In genomic region chr16:16865696-16866561, GRCm38 (mm10) we compare ENCODE assay signal across 9 mouse cellular contexts. TPM values are rescaled to one million over a fixed set of nuclear protein-coding genes. Genes with fewer than 3 reads are reported as not detected.
DNase-seq lines count a peak whose midpoint lies in the region; ATAC-seq and TF ChIP-seq lines count a peak whose summit lies in the region.
"Had no signal": no experiment of that assay in that cellular context is flagged by ENCODE, and none has a peak within 500 bp of the region (broad histone marks: within the 10 kb centered on the region; RNA-seq: fewer than 3 reads in every experiment).

No protein-coding gene starts in this region.

- TF ChIP-seq CTCF in lung, embryonic 14.5 days (IDR thresholded peaks at IDR 0.05; ENCODE audit: low read depth): no peak

- H3K4me3 ChIP-seq in lung, embryonic 14.5 days (ENCODE audit: low read depth, low read length): no peak overlapping the region
- no peak overlapping the region for H3K4me3 ChIP-seq in hindbrain, embryonic 11.5 days (ENCODE audit: low read depth, low read length)
- no peak overlapping the region for H3K4me3 ChIP-seq in hindbrain, embryonic 14.5 days (replicated peaks; ENCODE audit: low read length)

- H3K9ac ChIP-seq in lung, embryonic 14.5 days: no peak overlapping the region
- no peak overlapping the region for H3K9ac ChIP-seq in hindbrain, embryonic 11.5 days (ENCODE audit: low read depth, low read length)
- no peak overlapping the region for H3K9ac ChIP-seq in hindbrain, embryonic 14.5 days

- ATAC-seq in lung, embryonic 14.5 days (ENCODE audit: insufficient read depth): no peak
- ATAC-seq in hindbrain, embryonic 11.5 days (ENCODE audit: low FRiP score): no peak
- no peak for ATAC-seq in hindbrain, embryonic 14.5 days (ENCODE audit: low FRiP score)
- ATAC-seq in megakaryocyte, adult 5-6 weeks (ENCODE audit: poor library complexity, severe bottlenecking): no peak

- 37% methylated on average over 5 of the region's 5 CpGs for WGBS in lung, embryonic 14.5 days
- 63% methylated on average over 4 of the region's 5 CpGs for WGBS in hindbrain, embryonic 11.5 days
- WGBS in hindbrain, embryonic 14.5 days: 66% methylated on average over 4 of the region's 5 CpGs

- no peak overlapping the region for H3K4me2 ChIP-seq in lung, embryonic 14.5 days
- no peak overlapping the region for H3K4me2 ChIP-seq in hindbrain, embryonic 11.5 days (replicated peaks; ENCODE audit: low read depth, low read length)
- no peak overlapping the region for H3K4me2 ChIP-seq in hindbrain, embryonic 14.5 days (replicated peaks)

- DNase-seq in 416B (ENCODE audit: low read depth) (peak; percentile 61), R1 (ENCODE audit: low read depth, low spot score) (peak; percentile 99)
- DNase-seq in heart, postnatal 10 days: peak; percentile 22 to 35
- DNase-seq in lung, embryonic 14.5 days: peak; percentile 37
- no peak for DNase-seq in hindbrain, embryonic 11.5 days (ENCODE audit: low spot score)
- no peak for DNase-seq in hindbrain, embryonic 14.5 days (ENCODE audit: low spot score)
- DNase-seq in left cerebral cortex, adult 18-20 months (ENCODE audit: low spot score in 2 of 2): no peak

- peak overlapping the region; percentile 55 for H3K27ac ChIP-seq in lung, embryonic 14.5 days (ENCODE audit: low read depth)
- H3K27ac ChIP-seq in hindbrain, embryonic 11.5 days (ENCODE audit: low read depth, low read length): no peak overlapping the region
- no peak overlapping the region for H3K27ac ChIP-seq in hindbrain, embryonic 14.5 days

- H3K27me3 ChIP-seq in lung, embryonic 14.5 days (ENCODE audit: insufficient read depth, low read length): no peaks in the 10 kb centered on the region
- H3K27me3 ChIP-seq in hindbrain, embryonic 11.5 days (ENCODE audit: control insufficient read depth, insufficient read depth, low read length): no peaks in the 10 kb centered on the region
- no peaks in the 10 kb centered on the region for H3K27me3 ChIP-seq in hindbrain, embryonic 14.5 days (ENCODE audit: control insufficient read depth, insufficient read depth, low read length)

- no peaks in the 10 kb centered on the region for H3K4me1 ChIP-seq in lung, embryonic 14.5 days (ENCODE audit: insufficient read depth)
- no peaks in the 10 kb centered on the region for H3K4me1 ChIP-seq in hindbrain, embryonic 11.5 days (replicated peaks; ENCODE audit: control insufficient read depth, insufficient read depth, low read length)
- H3K4me1 ChIP-seq in hindbrain, embryonic 14.5 days (replicated peaks; ENCODE audit: control insufficient read depth, insufficient read depth, low read length): no peaks in the 10 kb centered on the region

- no peaks in the 10 kb centered on the region for H3K9me3 ChIP-seq in lung, embryonic 14.5 days (ENCODE audit: low read depth, low read length)
- no peaks in the 10 kb centered on the region for H3K9me3 ChIP-seq in hindbrain, embryonic 11.5 days (ENCODE audit: control insufficient read depth, low read length)
- H3K9me3 ChIP-seq in hindbrain, embryonic 14.5 days (ENCODE audit: control insufficient read depth, low read length): no peaks in the 10 kb centered on the region

- intact Hi-C loops in heart, postnatal 10 days (cut with DNase I): no loop called here

- H3K36me3 ChIP-seq in lung, embryonic 14.5 days (ENCODE audit: insufficient read depth): no peaks in the 10 kb centered on the region
- H3K36me3 ChIP-seq in hindbrain, embryonic 11.5 days (ENCODE audit: control insufficient read depth, insufficient read depth, low read length): no peaks in the 10 kb centered on the region
- no peaks in the 10 kb centered on the region for H3K36me3 ChIP-seq in hindbrain, embryonic 14.5 days (replicated peaks; ENCODE audit: control insufficient read depth, insufficient read depth)

RNA-seq across cellular contexts. Expression of gene Igll1, which starts 2.1 kb away (rescaled TPM):
- total RNA-seq in heart, postnatal 10 days (2021): not detected
- polyA plus RNA-seq in lung, embryonic 14.5 days (2014; fragmentation: Nextera tagmentation; extraction: Ambion mirVana): 0.30 TPM in 1 of 2 replicates, not detected in the other
- polyA plus RNA-seq in hindbrain, embryonic 11.5 days (2014; fragmentation: Nextera tagmentation; extraction: Ambion mirVana): not detected in 2 replicates
- not detected in 2 replicates for polyA plus RNA-seq in hindbrain, embryonic 14.5 days (2014; fragmentation: Nextera tagmentation; extraction: Ambion mirVana)
- not detected for total RNA-seq in left cerebral cortex, adult 18-20 months (2021)
- total RNA-seq in megakaryocyte, adult 5-6 weeks (2015): 1.3 TPM in 1 of 2 replicates, not detected in the other
- total RNA-seq in megakaryocyte, adult 5-6 weeks (2017): 0.45 and 0.51 TPM in 2 replicates
- total RNA-seq: gastrocnemius, postnatal 4 days had no signal

RNA-seq across cellular contexts. Expression of gene Top3b, which starts 4.6 kb away (rescaled TPM):
- total RNA-seq in heart, postnatal 10 days (2021): 10 to 100 TPM; 39.6 to 42.8 TPM
- 68.9 and 76.9 TPM in 2 replicates for polyA plus RNA-seq in lung, embryonic 14.5 days (2014; fragmentation: Nextera tagmentation; extraction: Ambion mirVana)
- polyA plus RNA-seq in hindbrain, embryonic 11.5 days (2014; fragmentation: Nextera tagmentation; extraction: Ambion mirVana): 56.9 and 57.9 TPM in 2 replicates
- polyA plus RNA-seq in hindbrain, embryonic 14.5 days (2014; fragmentation: Nextera tagmentation; extraction: Ambion mirVana): 63.5 and 77.7 TPM in 2 replicates
- 10 to 100 TPM; 60.3 to 60.4 TPM for total RNA-seq in left cerebral cortex, adult 18-20 months (2021)
- 24.8 and 31.2 TPM in 2 replicates for total RNA-seq in megakaryocyte, adult 5-6 weeks (2015)
- 31.6 and 41.8 TPM in 2 replicates for total RNA-seq in megakaryocyte, adult 5-6 weeks (2017)

RNA-seq across cellular contexts. Expression of gene Vpreb1, which starts 4.7 kb away (rescaled TPM):
- under 1 TPM; 0.62 to 0.77 TPM for total RNA-seq in heart, postnatal 10 days (2021)
- 1.9 TPM in 2 replicates for polyA plus RNA-seq in lung, embryonic 14.5 days (2014; fragmentation: Nextera tagmentation; extraction: Ambion mirVana)
- 1.1 and 2.2 TPM in 2 replicates for polyA plus RNA-seq in hindbrain, embryonic 11.5 days (2014; fragmentation: Nextera tagmentation; extraction: Ambion mirVana)
- polyA plus RNA-seq in hindbrain, embryonic 14.5 days (2014; fragmentation: Nextera tagmentation; extraction: Ambion mirVana): 0.80 TPM in 1 of 2 replicates, not detected in the other
- total RNA-seq in left cerebral cortex, adult 18-20 months (2021): not detected
- not detected in 2 replicates for total RNA-seq in megakaryocyte, adult 5-6 weeks (2015)
- 1.6 TPM in 1 of 2 replicates, not detected in the other for total RNA-seq in megakaryocyte, adult 5-6 weeks (2017)

RNA-seq across cellular contexts. Expression of gene Ppm1f, which starts 30.3 kb away (rescaled TPM):
- 10 to 100 TPM; 43.4 to 49.0 TPM for total RNA-seq in heart, postnatal 10 days (2021)
- polyA plus RNA-seq in lung, embryonic 14.5 days (2014; fragmentation: Nextera tagmentation; extraction: Ambion mirVana): 27.6 and 29.4 TPM in 2 replicates
- polyA plus RNA-seq in hindbrain, embryonic 11.5 days (2014; fragmentation: Nextera tagmentation; extraction: Ambion mirVana): 10.9 and 17.6 TPM in 2 replicates
- polyA plus RNA-seq in hindbrain, embryonic 14.5 days (2014; fragmentation: Nextera tagmentation; extraction: Ambion mirVana): 20.3 and 22.1 TPM in 2 replicates
- total RNA-seq in left cerebral cortex, adult 18-20 months (2021): 10 to 100 TPM; 49.2 to 56.0 TPM
- 1.6 and 2.6 TPM in 2 replicates for total RNA-seq in megakaryocyte, adult 5-6 weeks (2015)
- 6.5 and 7.9 TPM in 2 replicates for total RNA-seq in megakaryocyte, adult 5-6 weeks (2017)

RNA-seq across cellular contexts. Expression of gene Spag6l, which starts 36.7 kb away (rescaled TPM):
- total RNA-seq in heart, postnatal 10 days (2021): not detected
- 0.70 and 0.76 TPM in 2 replicates for polyA plus RNA-seq in lung, embryonic 14.5 days (2014; fragmentation: Nextera tagmentation; extraction: Ambion mirVana)
- polyA plus RNA-seq in hindbrain, embryonic 11.5 days (2014; fragmentation: Nextera tagmentation; extraction: Ambion mirVana): 7.0 and 7.2 TPM in 2 replicates
- 18.3 and 21.6 TPM in 2 replicates for polyA plus RNA-seq in hindbrain, embryonic 14.5 days (2014; fragmentation: Nextera tagmentation; extraction: Ambion mirVana)
- total RNA-seq in left cerebral cortex, adult 18-20 months (2021): 1 to 10 TPM; 7.3 to 8.2 TPM
- not detected in 2 replicates for total RNA-seq in megakaryocyte, adult 5-6 weeks (2015)
- total RNA-seq in megakaryocyte, adult 5-6 weeks (2017): not detected in 2 replicates
- total RNA-seq: gastrocnemius, postnatal 4 days had no signal

Comparison
In these comparisons a context has a peak if more than half of its experiments do, and no peak if none do; other contexts are left out.
1. DNase-seq: peak in 416B (single experiment), R1 (single experiment), heart, postnatal 10 days (2 of 2) and lung, embryonic 14.5 days (single experiment); none in hindbrain, embryonic 11.5 days (single experiment), hindbrain, embryonic 14.5 days (single experiment) and left cerebral cortex, adult 18-20 months (0 of 2).